In the genomic region with DNA sequence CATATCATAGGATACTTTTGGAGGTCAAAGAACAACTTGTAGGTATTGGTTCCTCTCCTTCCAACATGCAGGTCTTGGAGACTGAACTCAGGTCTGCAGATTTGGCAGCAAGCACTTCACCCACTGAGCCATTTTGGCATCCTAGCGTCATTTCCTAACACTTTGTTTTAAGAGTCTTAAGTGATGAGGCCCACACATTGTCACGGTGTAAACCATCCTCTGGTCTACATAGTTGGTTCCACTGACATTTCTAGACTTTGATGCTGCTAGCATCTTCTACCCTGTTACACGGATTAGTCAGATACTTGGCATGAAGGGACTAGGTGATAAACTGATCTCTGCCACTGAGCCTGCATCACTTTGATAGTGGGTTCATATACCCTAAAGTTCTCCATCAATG, we compare ENCODE assay signal across 15 mouse cellular contexts.
"Had no signal": no experiment of that assay in that cellular context is flagged by ENCODE, and none has a peak within 500 bp of the region (broad histone marks: within the 10 kb centered on the region; RNA-seq: fewer than 3 reads in every experiment).

No protein-coding gene starts in this region.

- H3K27ac ChIP-seq: macrophage; midbrain, embryonic 13.5 days; midbrain, embryonic 15.5 days; neural tube, embryonic 12.5 days; stomach, embryonic 15.5 days; stomach, postnatal 0 days had no signal

- H3K9ac ChIP-seq: lung, embryonic 14.5 days; midbrain, embryonic 13.5 days; midbrain, embryonic 15.5 days; neural tube, embryonic 12.5 days; stomach, embryonic 15.5 days had no signal

- H3K27me3 ChIP-seq: megakaryocyte, embryonic 14.5 days; midbrain, embryonic 13.5 days; midbrain, embryonic 15.5 days; neural tube, embryonic 12.5 days; stomach, embryonic 15.5 days had no signal

- H3K36me3 ChIP-seq: midbrain, embryonic 13.5 days; midbrain, embryonic 15.5 days; neural tube, embryonic 12.5 days; stomach, embryonic 15.5 days had no signal

- H3K4me2 ChIP-seq: lung, embryonic 14.5 days; midbrain, embryonic 11.5 days; midbrain, embryonic 13.5 days; midbrain, embryonic 15.5 days; neural tube, embryonic 12.5 days; stomach, embryonic 15.5 days had no signal

- H3K9me3 ChIP-seq: megakaryocyte, embryonic 14.5 days; midbrain, embryonic 13.5 days; midbrain, embryonic 15.5 days; neural tube, embryonic 12.5 days; stomach, embryonic 15.5 days had no signal

- ATAC-seq: midbrain, embryonic 13.5 days; midbrain, embryonic 15.5 days had no signal

- H3K4me1 ChIP-seq: megakaryocyte, embryonic 14.5 days; midbrain, embryonic 13.5 days; neural tube, embryonic 12.5 days; stomach, embryonic 15.5 days had no signal

- DNase-seq: lung, adult 18-20 months; lung, embryonic 14.5 days; lung, postnatal 14 days; lung, postnatal 36 days; thymus, adult 18-20 months; thymus, postnatal 14 days; thymus, postnatal 36 days had no signal

- H3K4me3 ChIP-seq: megakaryocyte, embryonic 14.5 days; midbrain, embryonic 13.5 days; midbrain, embryonic 15.5 days; neural tube, embryonic 12.5 days; stomach, embryonic 15.5 days had no signal
